Mouse (Mus musculus): ENCODE data around the gene Hist1h4i. TPM values are rescaled to one million over a fixed set of nuclear protein-coding genes. Genes with fewer than 3 reads are reported as not detected.
"Not testable (repeated sequence)": the region's sequence is repeated elsewhere in the genome, so short reads cannot be mapped to it uniquely, and the experiment has no call there.

Gene Hist1h4i
- polyA plus RNA-seq, 1 experiment from 2014 or later: 23.9 TPM

GRCm38 (mm10) chr13:22035267-22036148 is 5.7 kb downstream of the Hist1h4i start, which contains the start of the genes Hist1h2ah and Hist1h2bk:
Hist1h2ah (minus strand) TSS chr13:22035568.
Hist1h2bk (plus strand) TSS chr13:22035870.
- peak within 1 kb of the TSS; percentile 38 for H3K4me3 ChIP-seq
- H3K27ac ChIP-seq: peak within 1 kb of the TSS; percentile 54; the same call in 1 of the 2 replicates
- H3K9me3 ChIP-seq; H3K36me3 ChIP-seq; H3K27me3 ChIP-seq (replicated peaks): not testable (repeated sequence)
- WGBS: under 1% methylated on average over 25 of the region's 69 CpGs
- H3K9ac ChIP-seq: peak within 1 kb of the TSS; percentile 47
- ATAC-seq (ENCODE audit: low FRiP score, low read depth): peak; percentile 97
- H3K4me2 ChIP-seq (replicated peaks): peak within 1 kb of the TSS; percentile 69
- H3K4me1 ChIP-seq: peaks cover 27% of the 10 kb centered on the region

- Histone ChIP-seq H3K4me2 (replicated peaks) (peak overlapping the region; percentile 69), H3K27me3 (replicated peaks) (no peaks in the 10 kb centered on the region), H3K9ac (peak overlapping the region; percentile 47), H3K27ac (0 out of 2 replicates have a peak overlapping the region, but pooled peaks have one; percentile 27), H3K9me3 (no peaks in the 10 kb centered on the region), H3K36me3 (no peaks in the 10 kb centered on the region), H3K4me1 (peaks cover 21% of the 10 kb centered on the region), H3K4me3 (peak overlapping the region; percentile 27)
- no peak for ATAC-seq (ENCODE audit: low FRiP score, low read depth)
- WGBS: 1% methylated on average over 14 of the region's 14 CpGs
Measured at GRCm38 (mm10) chr13:22034443-22035266, 6.5 kb downstream of the Hist1h4i start.

- no peak for ATAC-seq (ENCODE audit: low FRiP score, low read depth)
- no peak overlapping the region for H3K27ac ChIP-seq
- H3K4me2 ChIP-seq (replicated peaks): peak overlapping the region; percentile 69
- peak overlapping the region; percentile 47 for H3K9ac ChIP-seq
- H3K9me3 ChIP-seq: no peaks in the 10 kb centered on the region
- H3K4me1 ChIP-seq: peaks cover 21% of the 10 kb centered on the region
- 56% methylated on average over 5 of the region's 5 CpGs for WGBS
- H3K27me3 ChIP-seq (replicated peaks): no peaks in the 10 kb centered on the region
- H3K36me3 ChIP-seq: no peaks in the 10 kb centered on the region
- 0 out of 2 replicates have a peak overlapping the region, but pooled peaks have one; percentile 5 for H3K4me3 ChIP-seq
Measured at GRCm38 (mm10) chr13:22033741-22034442, 7.3 kb downstream of the Hist1h4i start.

GRCm38 (mm10) chr13:22030493-22030892 is 10.7 kb downstream of the Hist1h4i start:
- Histone ChIP-seq H3K27ac (no peak overlapping the region), H3K36me3 (no peaks in the 10 kb centered on the region), H3K9me3 (no peaks in the 10 kb centered on the region), H3K4me3 (no peak overlapping the region), H3K4me2 (replicated peaks) (no peak overlapping the region), H3K9ac (no peak overlapping the region), H3K4me1 (peaks cover 13% of the 10 kb centered on the region; the same call in 1 of the 2 replicates), H3K27me3 (replicated peaks) (no peaks in the 10 kb centered on the region)
- ATAC-seq (ENCODE audit: low FRiP score, low read depth): no peak
- WGBS: 21% methylated on average over 4 of the region's 4 CpGs

GRCm38 (mm10) chr13:22029928-22030327 is 11.2 kb downstream of the Hist1h4i start:
- Histone ChIP-seq H3K4me2 (replicated peaks) (peak overlapping the region; percentile 59; the same call in 1 of the 2 replicates), H3K9ac (no peak overlapping the region), H3K4me1 (peaks cover 12% of the 10 kb centered on the region; the same call in 1 of the 2 replicates), H3K4me3 (no peak overlapping the region), H3K36me3 (no peaks in the 10 kb centered on the region), H3K27ac (no peak overlapping the region), H3K9me3 (no peaks in the 10 kb centered on the region), H3K27me3 (replicated peaks) (no peaks in the 10 kb centered on the region)
- ATAC-seq (ENCODE audit: low FRiP score, low read depth): no peak
- WGBS: 27% methylated on average over 8 of the region's 8 CpGs

GRCm38 (mm10) chr13:22028673-22029460 is 12.3 kb downstream of the Hist1h4i start:
- Histone ChIP-seq H3K27ac (0 out of 2 replicates have a peak overlapping the region, but pooled peaks have one; percentile 37), H3K4me2 (replicated peaks) (peak overlapping the region; percentile 59), H3K36me3 (no peaks in the 10 kb centered on the region), H3K9me3 (no peaks in the 10 kb centered on the region), H3K4me1 (peaks cover 2% of the 10 kb centered on the region; the same call in 1 of the 2 replicates), H3K9ac (peak overlapping the region; percentile 56), H3K4me3 (peak overlapping the region; percentile 42), H3K27me3 (replicated peaks) (no peaks in the 10 kb centered on the region)
- peak; percentile 84 for ATAC-seq (ENCODE audit: low FRiP score, low read depth)
- under 1% methylated on average over 40 of the region's 40 CpGs for WGBS

- no peaks in the 10 kb centered on the region for H3K9me3 ChIP-seq
- no peaks in the 10 kb centered on the region for H3K4me1 ChIP-seq
- no peak overlapping the region for H3K27ac ChIP-seq
- H3K36me3 ChIP-seq: no peaks in the 10 kb centered on the region
- peak overlapping the region; percentile 37 for H3K4me3 ChIP-seq
- ATAC-seq (ENCODE audit: low FRiP score, low read depth): no peak
- 1% methylated on average over 35 of the region's 35 CpGs for WGBS
- peak overlapping the region; percentile 30; the same call in 1 of the 2 replicates for H3K9ac ChIP-seq
- no peaks in the 10 kb centered on the region for H3K27me3 ChIP-seq (replicated peaks)
- H3K4me2 ChIP-seq (replicated peaks): peak overlapping the region; percentile 61
Measured at GRCm38 (mm10) chr13:22026058-22027031, 14.8 kb downstream of the Hist1h4i start.

- Histone ChIP-seq H3K9me3 (no peaks in the 10 kb centered on the region), H3K27me3 (replicated peaks) (peaks cover 24% of the 10 kb centered on the region), H3K4me3 (peak overlapping the region; percentile 42), H3K36me3 (no peaks in the 10 kb centered on the region), H3K27ac (no peak overlapping the region), H3K4me2 (replicated peaks) (peak overlapping the region; percentile 67), H3K9ac (no peak overlapping the region), H3K4me1 (no peaks in the 10 kb centered on the region; the same call in 1 of the 2 replicates)
- peak; percentile 70 for ATAC-seq (ENCODE audit: low FRiP score, low read depth)
- WGBS: under 1% methylated on average over 9 of the region's 9 CpGs
Measured at GRCm38 (mm10) chr13:22022241-22022640, 18.9 kb downstream of the Hist1h4i start.

GRCm38 (mm10) chr13:22021581-22021980 is 19.6 kb downstream of the Hist1h4i start:
- no peaks in the 10 kb centered on the region for H3K9me3 ChIP-seq
- under 1% methylated on average over 11 of the region's 11 CpGs for WGBS
- peak overlapping the region; percentile 5; the same call in 1 of the 2 replicates for H3K9ac ChIP-seq
- no peak overlapping the region for H3K27ac ChIP-seq
- peak overlapping the region; percentile 42 for H3K4me3 ChIP-seq
- ATAC-seq (ENCODE audit: low FRiP score, low read depth): no peak
- no peaks in the 10 kb centered on the region for H3K36me3 ChIP-seq
- no peaks in the 10 kb centered on the region; the same call in 1 of the 2 replicates for H3K4me1 ChIP-seq
- H3K27me3 ChIP-seq (replicated peaks): peaks cover 25% of the 10 kb centered on the region
- H3K4me2 ChIP-seq (replicated peaks): peak overlapping the region; percentile 67

GRCm38 (mm10) chr13:22020901-22021339 is 20.2 kb downstream of the Hist1h4i start:
- under 1% methylated on average over 8 of the region's 8 CpGs for WGBS
- Histone ChIP-seq H3K27ac (no peak overlapping the region), H3K36me3 (no peaks in the 10 kb centered on the region), H3K27me3 (replicated peaks) (peaks cover 30% of the 10 kb centered on the region), H3K4me1 (no peaks in the 10 kb centered on the region; the same call in 1 of the 2 replicates), H3K4me3 (peak overlapping the region; percentile 42), H3K9ac (no peak overlapping the region), H3K4me2 (replicated peaks) (peak overlapping the region; percentile 67), H3K9me3 (no peaks in the 10 kb centered on the region)
- peak; percentile 59; the same call in 1 of the 2 replicates for ATAC-seq (ENCODE audit: low FRiP score, low read depth)

Data from neural tube, embryonic 12.5 days (tissue).